In the genomic region with DNA sequence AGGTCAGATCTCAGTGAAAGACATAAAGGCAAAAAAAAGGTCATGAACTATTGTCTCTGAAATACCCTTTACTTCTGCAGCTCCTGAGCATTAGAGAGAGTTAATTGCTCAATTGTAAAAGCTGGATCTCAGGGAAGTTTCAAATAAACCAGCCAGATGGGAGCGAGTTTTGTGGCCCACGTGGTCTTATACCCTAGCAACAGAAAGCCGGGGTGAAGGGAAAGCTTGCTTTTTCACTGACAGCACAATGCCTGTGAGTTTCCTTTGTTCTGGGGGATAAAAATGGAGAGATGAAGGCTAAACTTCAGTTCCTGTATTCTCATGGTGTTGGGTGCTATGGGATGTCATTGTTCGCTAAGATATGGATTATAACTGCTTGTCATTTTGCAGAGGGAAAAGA, we compare ENCODE assay signal across 10 mouse cellular contexts.
A peak's percentile ranks its signal among the peaks of the same experiment; 100 is the strongest.
DNase-seq lines count a peak whose midpoint lies in the region.
"Had no signal": no experiment of that assay in that cellular context is flagged by ENCODE, and none has a peak within 500 bp of the region (broad histone marks: within the 10 kb centered on the region; RNA-seq: fewer than 3 reads in every experiment).

No protein-coding gene starts in this region.

- intact Hi-C loops in gastrocnemius, postnatal 14 days (cut with DNase I; ENCODE audit: low total_unique reads): no loop called here

- DNase-seq in embryo, embryonic 9.5 days (ENCODE audit: extremely low spot score): peak; percentile 8
- DNase-seq in forelimb bud, embryonic 11.5 days (ENCODE audit: low read depth, low spot score): peak; percentile 8
- DNase-seq in layer of hippocampus, postnatal 36 days: peak; percentile 66 to 67
- DNase-seq in retina, embryonic 14.5 days (ENCODE audit: low spot score): peak; percentile 47
- no peak for DNase-seq in cerebellum, postnatal 10 days
- DNase-seq in cerebellum, postnatal 4 days (ENCODE audit: low spot score in 2 of 2): no peak
- DNase-seq in gastrocnemius, postnatal 14 days: no peak
- DNase-seq: adrenal gland, postnatal 14 days; kidney, postnatal 36 days; lung, embryonic 14.5 days had no signal

Comparison
In these comparisons a context has a peak if more than half of its experiments do, and no peak if none do; other contexts are left out.
1. DNase-seq: peak in embryo, embryonic 9.5 days (single experiment), forelimb bud, embryonic 11.5 days (single experiment), layer of hippocampus, postnatal 36 days (2 of 2) and retina, embryonic 14.5 days (single experiment); none in cerebellum, postnatal 10 days (0 of 2), cerebellum, postnatal 4 days (0 of 2) and gastrocnemius, postnatal 14 days (single experiment).